Mouse (Mus musculus) lung, adult 2 months (tissue): Measurements from ENCODE around the gene Gm973.

Experiments
- CTCF ChIP-seq: fragments of 200-500 bp; IDR thresholded peaks from 2 replicates; pipeline ENCODE4 v1.5.1; 2011; ENCODE audit warnings: mild to moderate bottlenecking, low read length, control low read depth; ENCODE audit not compliant: insufficient read depth
- POLR2A ChIP-seq: fragments of 200-500 bp; IDR thresholded peaks from 2 replicates; pipeline ENCODE4 v1.6.1; 2011; ENCODE audit warnings: low read depth, mild to moderate bottlenecking, control low read depth, low read length, borderline replicate concordance; ENCODE audit errors: extremely low read depth

GRCm38 (mm10) chr1:59670641-59671168, 154.6 kb downstream of the Gm973 start, which contains the start of gene Sumo1:
- TF ChIP-seq CTCF, result no peak
- peak; percentile 97 for TF ChIP-seq POLR2A
